Mouse (Mus musculus) embryonic facial prominence, embryonic 10.5 days (tissue): ENCODE data around the gene Kdm5b. TPM values are rescaled to one million over a fixed set of nuclear protein-coding genes. Genes with fewer than 3 reads are reported as not detected.

ENCODE experiments used
- DNase-seq: peaks from one replicate; pipeline ENCODE4 v3.0.0-alpha.2; 2017; ENCODE audit warnings: low spot score
- H3K27ac ChIP-seq: fragments of 300-500 bp; sonication (generic); replicated peaks from 2 replicates; pipeline ENCODE4 v1.5.1; 2016; ENCODE audit warnings: mild to moderate bottlenecking
- H3K27me3 ChIP-seq: fragments of 300-500 bp; sonication (generic); replicated peaks from 2 replicates; pipeline ENCODE4 v1.6.1; 2016; ENCODE audit warnings: low read depth, mild to moderate bottlenecking; ENCODE audit not compliant: poor library complexity, severe bottlenecking
- H3K36me3 ChIP-seq: fragments of 300-500 bp; sonication (generic); replicated peaks from 2 replicates; pipeline ENCODE4 v1.6.1; 2016; ENCODE audit warnings: mild to moderate bottlenecking, moderate library complexity
- H3K4me1 ChIP-seq: fragments of 300-500 bp; sonication (generic); 2 replicates; pipeline ENCODE4 v1.6.1; 2016
- H3K4me3 ChIP-seq: fragments of 300-500 bp; sonication (generic); 2 replicates; pipeline ENCODE4 v1.5.1; 2016; ENCODE audit warnings: mild to moderate bottlenecking, moderate library complexity
- H3K9me3 ChIP-seq: fragments of 300-500 bp; sonication (generic); 2 replicates; pipeline ENCODE4 v1.6.1; 2016; ENCODE audit warnings: mild to moderate bottlenecking
- WGBS: fragments of 180-500 bp; shearing (Covaris S2); methylation state at CpG from one replicate; pipeline ENCODE4 v1.1.7; 2016; 5-methylcytosine and 5-hydroxymethylcytosine counted together
- polyA plus RNA-seq: library from polyadenylated mRNA; unstranded; fragments of >200 nt; fragmentation: Nextera tagmentation; extraction: Ambion mirVana; gene quantifications from 2 replicates; pipeline ENCODE4 v1.2.1, GENCODE M21; 2016

The Kdm5b gene
- polyA plus RNA-seq, 1 experiment from 2014 or later: 79.0 TPM

DNA sequence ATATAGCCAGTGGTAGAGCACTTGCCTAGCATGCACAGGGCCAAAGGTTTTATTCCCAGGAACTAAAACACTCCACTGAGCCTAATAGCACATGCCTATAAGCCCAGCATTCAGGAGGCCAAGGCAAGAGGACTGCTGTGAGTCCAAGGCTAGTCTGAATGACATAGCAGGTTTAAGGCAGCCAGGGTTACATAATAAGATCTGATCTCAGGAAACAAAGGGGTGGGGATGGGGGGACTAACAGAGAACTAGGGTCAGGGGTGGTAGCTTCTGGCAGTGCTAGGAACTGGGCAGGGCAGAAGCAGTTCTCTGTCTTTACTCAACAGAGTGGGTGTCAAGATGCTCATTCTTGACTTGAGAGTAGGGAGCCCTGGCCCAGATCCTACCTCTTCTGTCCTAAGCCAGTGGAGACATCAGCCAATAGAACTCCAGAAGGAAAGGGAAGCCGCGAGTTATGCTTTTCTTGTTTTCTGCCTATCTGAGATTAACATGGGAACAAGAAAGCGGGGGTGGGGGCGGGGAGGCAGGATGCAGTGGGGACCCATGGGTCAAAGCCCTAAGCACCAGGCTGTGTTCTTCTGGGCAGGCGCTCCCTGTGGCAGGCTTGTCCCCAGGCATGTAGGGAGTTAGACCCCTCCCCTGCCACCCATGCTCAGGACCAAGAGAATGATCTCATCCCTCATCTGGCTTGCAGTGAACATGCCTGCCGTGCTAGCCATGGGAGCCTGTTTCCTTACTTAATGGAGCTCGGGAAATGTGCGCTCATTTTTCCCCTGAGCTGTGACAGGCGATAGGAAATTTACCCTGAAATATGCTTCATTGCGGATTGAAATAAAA, 111.5 kb downstream of the Kdm5b start:
- H3K9me3 ChIP-seq: no peaks in the 10 kb centered on the region
- H3K4me1 ChIP-seq: peaks cover 20% of the 10 kb centered on the region; the same call in 1 of the 2 replicates
- no peak for DNase-seq
- no peak overlapping the region for H3K27ac ChIP-seq
- H3K36me3 ChIP-seq: no peaks in the 10 kb centered on the region
- WGBS: 82% methylated on average over 10 of the region's 10 CpGs
- no peaks in the 10 kb centered on the region for H3K27me3 ChIP-seq
- H3K4me3 ChIP-seq: no peak overlapping the region

GRCm38 (mm10) chr1:134674312-134674711, 114.3 kb downstream of the Kdm5b start:
- no peak overlapping the region for H3K27ac ChIP-seq
- H3K27me3 ChIP-seq: no peaks in the 10 kb centered on the region
- no peak for DNase-seq
- H3K4me1 ChIP-seq: peaks cover 9% of the 10 kb centered on the region; the same call in 1 of the 2 replicates
- no peaks in the 10 kb centered on the region for H3K9me3 ChIP-seq
- WGBS: 3% methylated on average over 1 of the region's 1 CpGs
- H3K36me3 ChIP-seq: no peaks in the 10 kb centered on the region
- H3K4me3 ChIP-seq: no peak overlapping the region

GRCm38 (mm10) chr1:134679445-134679844, 119.5 kb downstream of the Kdm5b start:
- Histone ChIP-seq H3K36me3 (no peaks in the 10 kb centered on the region), H3K4me3 (no peak overlapping the region), H3K27me3 (0 out of 2 replicates have a peak, but pooled peaks cover 9% of the 10 kb centered on the region), H3K4me1 (peaks cover 11% of the 10 kb centered on the region), H3K9me3 (no peaks in the 10 kb centered on the region), H3K27ac (no peak overlapping the region)
- DNase-seq: no peak
- 82% methylated on average over 4 of the region's 4 CpGs for WGBS

DNA sequence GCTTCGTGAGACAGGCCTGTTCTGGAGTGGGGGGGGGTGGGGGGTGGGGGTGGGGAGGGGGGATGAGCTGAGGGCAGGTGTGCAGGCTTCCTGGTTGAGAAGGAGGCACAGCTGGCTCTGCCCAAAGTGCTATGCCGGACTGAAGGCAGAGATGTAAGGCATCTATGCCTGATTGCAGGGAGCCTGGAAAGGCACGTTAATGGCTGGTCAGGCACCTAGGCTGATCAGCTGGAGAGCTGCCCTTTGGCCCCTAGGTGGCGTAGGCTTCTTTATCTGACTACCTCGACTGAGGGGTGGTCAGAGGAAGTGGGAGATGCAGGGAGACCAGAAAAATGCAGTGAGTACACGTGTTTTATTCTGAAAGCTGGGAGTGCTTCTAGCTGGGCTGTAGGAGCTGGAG, 120.6 kb downstream of the Kdm5b start:
- 23% methylated on average over 6 of the region's 6 CpGs for WGBS
- Histone ChIP-seq H3K4me3 (no peak overlapping the region), H3K27ac (no peak overlapping the region), H3K27me3 (0 out of 2 replicates have a peak, but pooled peaks cover 9% of the 10 kb centered on the region), H3K4me1 (peaks cover 6% of the 10 kb centered on the region), H3K36me3 (no peaks in the 10 kb centered on the region), H3K9me3 (no peaks in the 10 kb centered on the region)
- DNase-seq: no peak

GRCm38 (mm10) chr1:134682460-134682859, 122.5 kb downstream of the Kdm5b start:
- 70% methylated on average over 9 of the region's 9 CpGs for WGBS
- H3K27me3 ChIP-seq: 0 out of 2 replicates have a peak, but pooled peaks cover 9% of the 10 kb centered on the region
- no peak for DNase-seq

More at GRCm38 (mm10) chr1:134682460-134682859, 122.5 kb downstream of the Kdm5b start:
- Histone ChIP-seq H3K27ac (no peak overlapping the region), H3K36me3 (no peaks in the 10 kb centered on the region), H3K9me3 (no peaks in the 10 kb centered on the region), H3K4me3 (no peak overlapping the region), H3K4me1 (peaks cover 6% of the 10 kb centered on the region)

Other genes with a start within 250 kb of the Kdm5b start
- gene Ppfia4, start 227.2 kb upstream of the Kdm5b start, polyA plus RNA-seq: 2.4 and 2.5 TPM in 2 replicates
- 119 and 126 TPM in 2 replicates for gene Tmem183a, start 198.2 kb upstream of the Kdm5b start, polyA plus RNA-seq
- not detected in 2 replicates for gene 4933406M09Rik, start 174.2 kb upstream of the Kdm5b start, polyA plus RNA-seq
- 37.0 and 37.3 TPM in 2 replicates for gene Cyb5r1, start 154.6 kb upstream of the Kdm5b start, polyA plus RNA-seq
- gene Adipor1, start 144.8 kb upstream of the Kdm5b start, polyA plus RNA-seq: 75.8 and 76.2 TPM in 2 replicates
- gene Klhl12, start 104.6 kb upstream of the Kdm5b start, polyA plus RNA-seq: 39.1 and 42.6 TPM in 2 replicates
- gene Rabif, start 65.5 kb upstream of the Kdm5b start, polyA plus RNA-seq: 40.9 and 41.8 TPM in 2 replicates
- not detected in 2 replicates for gene Mgat4e, start 10.5 kb upstream of the Kdm5b start, polyA plus RNA-seq
- 3.6 and 3.8 TPM in 2 replicates for gene Syt2, start 86.5 kb downstream of the Kdm5b start, polyA plus RNA-seq